Mouse (Mus musculus): Measurements from ENCODE around the gene Hoxc8. TPM values are rescaled to one million over a fixed set of nuclear protein-coding genes. Genes with fewer than 3 reads are reported as not detected.

The Hoxc8 gene
- polyA plus RNA-seq, 1 experiment from 2014 or later: 6.0 TPM

- WGBS: 2% methylated on average over 11 of the region's 11 CpGs
- Histone ChIP-seq H3K36me3 (no peaks in the 10 kb centered on the region), H3K9me3 (replicated peaks) (no peaks in the 10 kb centered on the region), H3K4me1 (peaks cover 93% of the 10 kb centered on the region), H3K27me3 (ENCODE audit: low read depth, poor library complexity, severe bottlenecking) (peaks cover 100% of the 10 kb centered on the region), H3K4me3 (peak overlapping the region; percentile 60), H3K27ac (peak overlapping the region; percentile 89; the same call in 1 of the 2 replicates)
- DNase-seq (ENCODE audit: low spot score): no peak
Observed at GRCm38 (mm10) chr15:102980352-102980751, 10.1 kb upstream of the Hoxc8 start.

- H3K4me3 ChIP-seq: peak overlapping the region; percentile 60
- peaks cover 94% of the 10 kb centered on the region for H3K4me1 ChIP-seq
- H3K36me3 ChIP-seq: no peaks in the 10 kb centered on the region
- H3K27ac ChIP-seq: peak overlapping the region; percentile 89
- H3K9me3 ChIP-seq (replicated peaks): no peaks in the 10 kb centered on the region
- DNase-seq (ENCODE audit: low spot score): no peak
- WGBS: under 1% methylated on average over 14 of the region's 14 CpGs
- H3K27me3 ChIP-seq (ENCODE audit: low read depth, poor library complexity, severe bottlenecking): peaks cover 100% of the 10 kb centered on the region
Observed at GRCm38 (mm10) chr15:102980912-102981311, 9.5 kb upstream of the Hoxc8 start.

GRCm38 (mm10) chr15:102981379-102982288 lies 8.8 kb upstream of the Hoxc8 start:
- Histone ChIP-seq H3K9me3 (replicated peaks) (no peaks in the 10 kb centered on the region), H3K36me3 (no peaks in the 10 kb centered on the region), H3K27me3 (ENCODE audit: low read depth, poor library complexity, severe bottlenecking) (peaks cover 100% of the 10 kb centered on the region), H3K4me3 (peak overlapping the region; percentile 60), H3K27ac (peak overlapping the region; percentile 89), H3K4me1 (peaks cover 96% of the 10 kb centered on the region)
- peak; percentile 81 for DNase-seq (ENCODE audit: low spot score)
- under 1% methylated on average over 88 of the region's 88 CpGs for WGBS

GRCm38 (mm10) chr15:102983716-102984115 lies 6.7 kb upstream of the Hoxc8 start:
- WGBS: 2% methylated on average over 12 of the region's 12 CpGs
- DNase-seq (ENCODE audit: low spot score): no peak
- Histone ChIP-seq H3K4me1 (peaks cover 88% of the 10 kb centered on the region), H3K9me3 (replicated peaks) (no peaks in the 10 kb centered on the region), H3K27me3 (ENCODE audit: low read depth, poor library complexity, severe bottlenecking) (peaks cover 100% of the 10 kb centered on the region), H3K27ac (0 out of 2 replicates have a peak overlapping the region, but pooled peaks have one; percentile 36), H3K36me3 (no peaks in the 10 kb centered on the region), H3K4me3 (peak overlapping the region; percentile 60)

- no peak overlapping the region for H3K27ac ChIP-seq
- no peak for DNase-seq (ENCODE audit: low spot score)
- no peak overlapping the region; the same call in 1 of the 2 replicates for H3K4me3 ChIP-seq
- peaks cover 83% of the 10 kb centered on the region for H3K4me1 ChIP-seq
- H3K27me3 ChIP-seq (ENCODE audit: low read depth, poor library complexity, severe bottlenecking): peaks cover 100% of the 10 kb centered on the region
- H3K36me3 ChIP-seq: no peaks in the 10 kb centered on the region
- no peaks in the 10 kb centered on the region for H3K9me3 ChIP-seq (replicated peaks)
- WGBS: 3% methylated on average over 10 of the region's 10 CpGs
Observed at GRCm38 (mm10) chr15:102984521-102984920, 5.9 kb upstream of the Hoxc8 start.

GRCm38 (mm10) chr15:102984925-102985324 lies 5.5 kb upstream of the Hoxc8 start:
- H3K9me3 ChIP-seq (replicated peaks): no peaks in the 10 kb centered on the region
- peaks cover 100% of the 10 kb centered on the region for H3K27me3 ChIP-seq (ENCODE audit: low read depth, poor library complexity, severe bottlenecking)
- H3K4me3 ChIP-seq: no peak overlapping the region
- no peak overlapping the region for H3K27ac ChIP-seq
- H3K36me3 ChIP-seq: no peaks in the 10 kb centered on the region
- DNase-seq (ENCODE audit: low spot score): no peak
- H3K4me1 ChIP-seq: peaks cover 83% of the 10 kb centered on the region
- WGBS: 6% methylated on average over 3 of the region's 3 CpGs

GRCm38 (mm10) chr15:102987124-102987833 lies 3.1 kb upstream of the Hoxc8 start:
- no peaks in the 10 kb centered on the region for H3K9me3 ChIP-seq (replicated peaks)
- peaks cover 100% of the 10 kb centered on the region for H3K27me3 ChIP-seq (ENCODE audit: low read depth, poor library complexity, severe bottlenecking)
- peaks cover 83% of the 10 kb centered on the region for H3K4me1 ChIP-seq
- WGBS: 2% methylated on average over 21 of the region's 21 CpGs
- H3K36me3 ChIP-seq: no peaks in the 10 kb centered on the region
- DNase-seq (ENCODE audit: low spot score): peak; percentile 99
- H3K27ac ChIP-seq: no peak overlapping the region
- H3K4me3 ChIP-seq: no peak overlapping the region

GRCm38 (mm10) chr15:102988078-102988477 lies 2.3 kb upstream of the Hoxc8 start:
- Histone ChIP-seq H3K4me1 (peaks cover 84% of the 10 kb centered on the region), H3K27ac (no peak overlapping the region), H3K9me3 (replicated peaks) (no peaks in the 10 kb centered on the region), H3K36me3 (no peaks in the 10 kb centered on the region), H3K27me3 (ENCODE audit: low read depth, poor library complexity, severe bottlenecking) (peaks cover 100% of the 10 kb centered on the region), H3K4me3 (no peak overlapping the region)
- no peak for DNase-seq (ENCODE audit: low spot score)
- 9% methylated on average over 5 of the region's 5 CpGs for WGBS

GRCm38 (mm10) chr15:102991782-102992181 lies 1.4 kb downstream of the Hoxc8 start:
- under 1% methylated on average over 7 of the region's 7 CpGs for WGBS
- Histone ChIP-seq H3K9me3 (replicated peaks) (no peaks in the 10 kb centered on the region), H3K27me3 (ENCODE audit: low read depth, poor library complexity, severe bottlenecking) (peaks cover 99% of the 10 kb centered on the region), H3K4me1 (peaks cover 73% of the 10 kb centered on the region), H3K4me3 (peak overlapping the region; percentile 54; the same call in 1 of the 2 replicates), H3K27ac (no peak overlapping the region), H3K36me3 (no peaks in the 10 kb centered on the region)
- DNase-seq (ENCODE audit: low spot score): no peak

- Histone ChIP-seq H3K27me3 (ENCODE audit: low read depth, poor library complexity, severe bottlenecking) (peaks cover 99% of the 10 kb centered on the region), H3K27ac (no peak overlapping the region), H3K4me3 (peak overlapping the region; percentile 20; the same call in 1 of the 2 replicates), H3K4me1 (peaks cover 73% of the 10 kb centered on the region), H3K36me3 (no peaks in the 10 kb centered on the region), H3K9me3 (replicated peaks) (no peaks in the 10 kb centered on the region)
- no peak for DNase-seq (ENCODE audit: low spot score)
- WGBS: under 1% methylated on average over 11 of the region's 11 CpGs
Observed at GRCm38 (mm10) chr15:102992206-102992605, 1.8 kb downstream of the Hoxc8 start.

GRCm38 (mm10) chr15:102992863-102993262 lies 2.5 kb downstream of the Hoxc8 start:
- Histone ChIP-seq H3K27me3 (ENCODE audit: low read depth, poor library complexity, severe bottlenecking) (peaks cover 99% of the 10 kb centered on the region), H3K4me1 (peaks cover 73% of the 10 kb centered on the region), H3K36me3 (no peaks in the 10 kb centered on the region), H3K4me3 (no peak overlapping the region), H3K27ac (no peak overlapping the region), H3K9me3 (replicated peaks) (no peaks in the 10 kb centered on the region)
- DNase-seq (ENCODE audit: low spot score): no peak
- 2% methylated on average over 3 of the region's 3 CpGs for whole genome bisulfite sequencing

GRCm38 (mm10) chr15:102996548-102996947 lies 6.1 kb downstream of the Hoxc8 start:
- H3K9me3 ChIP-seq (replicated peaks): no peaks in the 10 kb centered on the region
- 0 out of 2 replicates have a peak overlapping the region, but pooled peaks have one; percentile 11 for H3K27ac ChIP-seq
- peak overlapping the region; percentile 24 for H3K4me3 ChIP-seq
- peaks cover 98% of the 10 kb centered on the region for H3K27me3 ChIP-seq (ENCODE audit: low read depth, poor library complexity, severe bottlenecking)
- 1% methylated on average over 9 of the region's 9 CpGs for WGBS
- peaks cover 86% of the 10 kb centered on the region for H3K4me1 ChIP-seq
- H3K36me3 ChIP-seq: no peaks in the 10 kb centered on the region
- DNase-seq (ENCODE audit: low spot score): no peak

GRCm38 (mm10) chr15:102997431-102997830 lies 7.0 kb downstream of the Hoxc8 start:
- no peaks in the 10 kb centered on the region for H3K9me3 ChIP-seq (replicated peaks)
- whole genome bisulfite sequencing: 2% methylated on average over 3 of the region's 3 CpGs
- H3K4me3 ChIP-seq: peak overlapping the region; percentile 56
- no peak for DNase-seq (ENCODE audit: low spot score)
- no peaks in the 10 kb centered on the region for H3K36me3 ChIP-seq
- peaks cover 86% of the 10 kb centered on the region for H3K4me1 ChIP-seq
- H3K27me3 ChIP-seq (ENCODE audit: low read depth, poor library complexity, severe bottlenecking): peaks cover 98% of the 10 kb centered on the region
- H3K27ac ChIP-seq: peak overlapping the region; percentile 94
